Mouse (Mus musculus) CH12.LX (cell line): ENCODE measurements around the gene Lamp3. TPM values are rescaled to one million over a fixed set of nuclear protein-coding genes. Genes with fewer than 3 reads are reported as not detected.

Source experiments
- DNase-seq: peaks from one replicate; pipeline ENCODE4 v3.0.0-alpha.2; 2013; ENCODE audit errors: extremely low read depth
- H3K27ac ChIP-seq: 2 replicates; pipeline ENCODE4 v1.5.1; 2012; ENCODE audit warnings: low read depth, mild to moderate bottlenecking, control low read depth, moderate library complexity; ENCODE audit not compliant: insufficient read depth
- H3K27me3 ChIP-seq: replicated peaks from 2 replicates; pipeline ENCODE3; 2012; ENCODE audit warnings: inconsistent platforms
- H3K36me3 ChIP-seq, 2 experiments: replicated peaks in 1 of 2; 2 replicates each; pipeline versions ENCODE3 to v1.6.1; 2012; ENCODE audit warnings: inconsistent platforms in 1 of 2, low read length in 1 of 2, mild to moderate bottlenecking in 1 of 2, mixed read lengths in 1 of 2, moderate library complexity in 1 of 2; ENCODE audit not compliant: control insufficient read depth in 1 of 2, insufficient read depth in 1 of 2
- H3K4me1 ChIP-seq, 2 experiments: 2 replicates each; pipeline ENCODE4 v1.6.1; 2012; ENCODE audit warnings: inconsistent platforms in 1 of 2, moderate library complexity in 1 of 2; ENCODE audit not compliant: insufficient read depth in 2 of 2, control insufficient read depth in 1 of 2
- H3K4me2 ChIP-seq: 2 replicates; pipeline ENCODE4 v1.6.1; 2012; ENCODE audit warnings: low read depth, mild to moderate bottlenecking, control low read depth; ENCODE audit not compliant: poor library complexity, insufficient read depth, severe bottlenecking
- H3K4me3 ChIP-seq, 3 experiments: fragments of 150-350 bp in 1 of 3; sonication (generic) in 1 of 3; replicated peaks in 1 of 3; 2 replicates each; pipeline versions ENCODE3 to v1.5.1; 2011 to 2012; ENCODE audit warnings: low read depth in 2 of 3, low read length in 2 of 3, mild to moderate bottlenecking in 2 of 3, moderate library complexity in 2 of 3, control low read depth in 1 of 3, improper control_type of control experiment in 1 of 3, inconsistent platforms in 1 of 3, mixed read lengths in 1 of 3; ENCODE audit not compliant: poor library complexity in 1 of 3
- H3K79me2 ChIP-seq: replicated peaks from 2 replicates; pipeline ENCODE4 v1.6.1; 2012; ENCODE audit warnings: mild to moderate bottlenecking, moderate library complexity; ENCODE audit not compliant: control insufficient read depth, poor library complexity, insufficient read depth, severe bottlenecking; ENCODE audit errors: extremely low read depth
- H3K9ac ChIP-seq: 2 replicates; pipeline ENCODE4 v1.6.1; 2012; ENCODE audit warnings: low read depth, mild to moderate bottlenecking, control low read depth, moderate library complexity; ENCODE audit not compliant: insufficient read depth
- H3K9me3 ChIP-seq: replicated peaks from 2 replicates; pipeline ENCODE3; 2012; ENCODE audit warnings: low read length, inconsistent platforms, mixed read lengths
- CHD1 ChIP-seq: IDR thresholded peaks from 2 replicates; pipeline ENCODE4 v1.6.1; 2012; ENCODE audit warnings: low read depth, low read length, improper control_type of control experiment, inconsistent platforms
- CHD2 ChIP-seq: IDR thresholded peaks from 2 replicates; pipeline ENCODE4 v1.6.1; 2011; ENCODE audit warnings: low read length, improper control_type of control experiment
- CTCF ChIP-seq, 2 experiments: IDR thresholded peaks in 1 of 2; conservative IDR thresholded peaks in 1 of 2; 2 replicates each; pipeline ENCODE4 v1.5.1; 2011 to 2012; ENCODE audit warnings: low read depth in 2 of 2, low read length in 2 of 2, improper control_type of control experiment in 1 of 2, inconsistent platforms in 1 of 2, mild to moderate bottlenecking in 1 of 2, moderate library complexity in 1 of 2
- EP300 ChIP-seq: IDR thresholded peaks from 2 replicates; pipeline ENCODE4 v1.6.1; 2011; ENCODE audit warnings: low read length, improper control_type of control experiment
- IRF4 ChIP-seq: IDR thresholded peaks from 2 replicates; pipeline ENCODE4 v1.6.1; 2014; ENCODE audit warnings: low read depth, mild to moderate bottlenecking, inconsistent platforms, low read length, improper control_type of control experiment
- JUND ChIP-seq: conservative IDR thresholded peaks from 2 replicates; pipeline ENCODE4 v1.6.1; 2011; ENCODE audit warnings: low read depth, low read length, improper control_type of control experiment
- KAT2A ChIP-seq: IDR thresholded peaks from 2 replicates; pipeline ENCODE4 v1.6.1; 2012; ENCODE audit warnings: low read length, improper control_type of control experiment, inconsistent platforms; ENCODE audit not compliant: insufficient replicate concordance
- MAX ChIP-seq: IDR thresholded peaks from 2 replicates; pipeline ENCODE4 v1.6.1; 2011; ENCODE audit warnings: low read length, improper control_type of control experiment
- MEF2A ChIP-seq: IDR thresholded peaks from 2 replicates; pipeline ENCODE4 v1.6.1; 2014; ENCODE audit warnings: low read depth, mild to moderate bottlenecking, inconsistent platforms, low read length, improper control_type of control experiment, borderline replicate concordance
- MXI1 ChIP-seq: IDR thresholded peaks from 2 replicates; pipeline ENCODE4 v1.6.1; 2011; ENCODE audit warnings: mild to moderate bottlenecking, low read depth, low read length, improper control_type of control experiment
- MYC ChIP-seq: IDR thresholded peaks from 2 replicates; pipeline ENCODE4 v1.6.1; 2011; ENCODE audit warnings: low read depth, mild to moderate bottlenecking, improper control_type of control experiment, low read length
- PAX5 ChIP-seq: IDR thresholded peaks from 2 replicates; pipeline ENCODE4 v1.6.1; 2012; ENCODE audit warnings: low read length, inconsistent platforms, mixed read lengths
- POLR2A ChIP-seq: IDR thresholded peaks from 2 replicates; pipeline ENCODE4 v1.6.1; 2011; ENCODE audit warnings: low read depth, mild to moderate bottlenecking, improper control_type of control experiment, low read length
- RAD21 ChIP-seq: IDR thresholded peaks from 2 replicates; pipeline ENCODE4 v1.6.1; 2011; ENCODE audit warnings: low read depth, mild to moderate bottlenecking, low read length, improper control_type of control experiment, moderate library complexity
- RCOR1 ChIP-seq: conservative IDR thresholded peaks from 2 replicates; pipeline ENCODE4 v1.6.1; 2012; ENCODE audit warnings: low read depth, mild to moderate bottlenecking, inconsistent platforms, low read length, improper control_type of control experiment
- SMC3 ChIP-seq: IDR thresholded peaks from 2 replicates; pipeline ENCODE4 v1.6.1; 2011; ENCODE audit warnings: low read depth, low read length, improper control_type of control experiment
- TBP ChIP-seq: conservative IDR thresholded peaks from 2 replicates; pipeline ENCODE4 v1.6.1; 2011; ENCODE audit warnings: low read depth, low read length, improper control_type of control experiment
- UBTF ChIP-seq: IDR thresholded peaks from 2 replicates; pipeline ENCODE4 v1.6.1; 2012; ENCODE audit warnings: low read depth, mild to moderate bottlenecking, inconsistent platforms, low read length, improper control_type of control experiment, moderate library complexity
- USF1 ChIP-seq: IDR thresholded peaks from 2 replicates; pipeline ENCODE4 v1.6.1; 2014; ENCODE audit warnings: low read depth, mild to moderate bottlenecking, inconsistent platforms, low read length, improper control_type of control experiment
- ZC3H11A ChIP-seq: IDR thresholded peaks from 2 replicates; pipeline ENCODE4 v1.6.1; 2012; ENCODE audit warnings: low read depth, mild to moderate bottlenecking, inconsistent platforms, low read length, improper control_type of control experiment
- dilution Hi-C: fragments of 300-500 bp; cut with MboI; formaldehyde crosslinking; loops from 2 replicates; pipeline ENCODE4 v1.14.3; 2020; ENCODE audit warnings: low sequenced_read_pairs; ENCODE audit not compliant: extremely low pct_unique_long_range_greater_than_20kb, extremely low pct_ligation_motif_present
- in situ Hi-C: fragments of 300-500 bp; cut with MboI; formaldehyde crosslinking; loops from 3 replicates; pipeline ENCODE4 v1.14.3; 2019; ENCODE audit warnings: low sequenced_read_pairs, low pct_ligation_motif_present, low pct_unique_long_range_greater_than_20kb, mixed read lengths
- polyA plus RNA-seq: library from polyadenylated mRNA; unstranded; fragments of >175 nt; gene quantifications from 2 replicates; pipeline ENCODE4 v1.2.1, GENCODE M21; 2012; ENCODE audit warnings: low read depth; ENCODE audit not compliant: insufficient read length
- total RNA-seq, 2 experiments: library from RNA; depleted of rRNA; stranded (reverse); fragments of 300-350 nt in 1 of 2; fragments of >200 nt in 1 of 2; gene quantifications; 2 replicates each; pipeline ENCODE4 v1.2.3; 2012 to 2014

The Lamp3 gene
- total and polyA plus RNA-seq, 3 experiments, result 0.04 to 0.26 (median 0.16) TPM

- no peaks in the 10 kb centered on the region for H3K27me3 ChIP-seq
- H3K36me3 ChIP-seq, result no peaks in the 10 kb centered on the region
- TF ChIP-seq UBTF (no peak), MEF2A (no peak), MYC (no peak), ZC3H11A (no peak), POLR2A (no peak), KAT2A (no peak), CTCF (conservative IDR thresholded peaks at IDR 0.05 in 1 of 2, IDR thresholded peaks at IDR 0.05 in 1 of 2; ENCODE audit: low read depth in 2 of 2, low read length in 2 of 2) (no peak), SMC3 (no peak), RCOR1 (no peak), MXI1 (no peak), MAX (no peak), USF1 (no peak), EP300 (no peak), IRF4 (no peak), CHD2 (no peak), RAD21 (no peak), PAX5 (no peak), CHD1 (no peak), JUND (no peak), TBP (no peak)
- in situ Hi-C loops, result no loop called here
- H3K79me2 ChIP-seq, result no peaks in the 10 kb centered on the region
- peaks cover 0 to 5% of the 10 kb centered on the region in 2 experiments; a peak in 1 of 4 replicates for H3K4me1 ChIP-seq
- no peak overlapping the region for H3K27ac ChIP-seq
- no peak for DNase-seq
- H3K4me3 ChIP-seq, result no peak overlapping the region
- dilution Hi-C loops, result no loop called here
- H3K9me3 ChIP-seq, result peaks cover 6% of the 10 kb centered on the region
- no peak overlapping the region for H3K9ac ChIP-seq
- H3K4me2 ChIP-seq, result no peak overlapping the region
Measured at GRCm38 (mm10) chr16:19670768-19671357, 35.3 kb downstream of the Lamp3 start.

DNA sequence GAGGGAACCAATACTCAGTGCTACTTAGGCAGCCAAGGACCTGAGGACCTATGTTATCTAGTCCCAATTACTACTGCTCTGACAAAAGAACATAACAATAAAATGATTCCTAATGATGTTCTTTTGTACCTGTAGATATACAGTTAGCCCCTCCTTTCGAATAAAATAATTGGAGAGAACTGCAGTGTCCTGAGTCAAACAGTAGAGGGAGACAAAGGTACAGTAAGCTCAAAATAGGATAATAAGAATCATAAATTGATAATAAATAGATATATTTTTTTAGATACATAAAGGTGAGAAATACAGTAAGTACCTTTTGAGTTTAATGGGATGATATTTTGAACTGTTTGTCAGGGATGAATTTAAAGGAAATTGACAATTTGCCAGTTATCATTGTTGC, 39.9 kb downstream of the Lamp3 start:
- no peak overlapping the region for H3K4me3 ChIP-seq
- H3K36me3 ChIP-seq, result no peaks in the 10 kb centered on the region
- no peak overlapping the region for H3K4me2 ChIP-seq
- no peaks in the 10 kb centered on the region for H3K27me3 ChIP-seq
- DNase-seq, result peak; percentile 27
- TF ChIP-seq CTCF (conservative IDR thresholded peaks at IDR 0.05 in 1 of 2, IDR thresholded peaks at IDR 0.05 in 1 of 2; ENCODE audit: low read depth in 2 of 2, low read length in 2 of 2) (peak; percentile 51 to 77; a peak in 3 of 4 replicates), SMC3 (peak; percentile 63), RAD21 (peak; percentile 81), TBP (no peak), PAX5 (no peak)
- TF ChIP-seq, all 38 proteins: peak for 3
- Histone ChIP-seq H3K9ac (no peak overlapping the region), H3K79me2 (no peaks in the 10 kb centered on the region), H3K4me1 (peaks cover 0 to 5% of the 10 kb centered on the region in 2 experiments; a peak in 1 of 4 replicates), H3K27ac (no peak overlapping the region), H3K9me3 (no peaks in the 10 kb centered on the region)
- in situ Hi-C loops (no loop called here), dilution Hi-C loops (no loop called here)
